Mouse (Mus musculus) embryonic fibroblast, embryonic 13.5 days (primary cell): ENCODE data around the gene Abcc8. TPM values are rescaled to one million over a fixed set of nuclear protein-coding genes. Genes with fewer than 3 reads are reported as not detected.

Experiments
- H3K27ac ChIP-seq: 2 replicates; pipeline ENCODE4 v1.5.1; 2012; ENCODE audit warnings: low read length, control low read depth, inconsistent platforms; ENCODE audit not compliant: insufficient read depth
- H3K4me1 ChIP-seq: 2 replicates; pipeline ENCODE4 v1.6.1; 2011; ENCODE audit warnings: low read length; ENCODE audit not compliant: control insufficient read depth, insufficient read depth
- H3K4me3 ChIP-seq: 2 replicates; pipeline ENCODE4 v1.5.1; 2011; ENCODE audit warnings: mild to moderate bottlenecking, control low read depth, low read length; ENCODE audit not compliant: insufficient read depth
- CTCF ChIP-seq: IDR thresholded peaks from 2 replicates; pipeline ENCODE4 v1.5.1; 2011; ENCODE audit warnings: mild to moderate bottlenecking, control low read depth, low read length, moderate library complexity, borderline replicate concordance; ENCODE audit not compliant: insufficient read depth
- POLR2A ChIP-seq: IDR thresholded peaks from 2 replicates; pipeline ENCODE4 v1.6.1; 2011; ENCODE audit warnings: low read depth, mild to moderate bottlenecking, control low read depth, low read length, moderate library complexity
- polyA plus RNA-seq: library from polyadenylated mRNA; stranded (reverse); fragments of >200 nt; gene quantifications from 2 replicates; pipeline ENCODE4 v1.2.4, GENCODE M21; 2011; ENCODE audit warnings: low read depth; ENCODE audit not compliant: missing spikeins, insufficient read length

Gene Abcc8
- polyA plus RNA-seq, 1 experiment: not detected

DNA sequence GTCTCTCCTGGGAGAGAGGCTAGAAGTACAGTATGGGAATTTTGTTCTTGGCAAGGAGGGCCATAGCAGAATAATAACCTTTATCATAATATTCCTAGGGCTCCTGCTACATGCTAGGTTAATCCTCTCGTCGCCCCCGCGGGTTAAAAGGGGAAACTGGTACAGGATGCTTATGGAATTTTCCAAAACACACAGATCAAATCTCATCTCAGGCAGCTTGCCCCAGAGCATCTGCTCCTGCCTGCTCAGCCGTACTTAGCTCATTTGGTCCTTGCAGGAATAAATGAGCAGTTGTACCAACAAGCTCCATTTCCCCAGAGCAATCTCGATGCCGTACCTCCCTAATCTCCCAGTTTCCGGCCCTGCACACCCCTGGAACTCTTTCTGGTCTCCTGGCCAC lies 48.0 kb downstream of the Abcc8 start:
- TF ChIP-seq CTCF: no peak
- TF ChIP-seq POLR2A: no peak
- H3K27ac ChIP-seq: no peak overlapping the region
- peaks cover 13% of the 10 kb centered on the region for H3K4me1 ChIP-seq
- H3K4me3 ChIP-seq: no peak overlapping the region

DNA sequence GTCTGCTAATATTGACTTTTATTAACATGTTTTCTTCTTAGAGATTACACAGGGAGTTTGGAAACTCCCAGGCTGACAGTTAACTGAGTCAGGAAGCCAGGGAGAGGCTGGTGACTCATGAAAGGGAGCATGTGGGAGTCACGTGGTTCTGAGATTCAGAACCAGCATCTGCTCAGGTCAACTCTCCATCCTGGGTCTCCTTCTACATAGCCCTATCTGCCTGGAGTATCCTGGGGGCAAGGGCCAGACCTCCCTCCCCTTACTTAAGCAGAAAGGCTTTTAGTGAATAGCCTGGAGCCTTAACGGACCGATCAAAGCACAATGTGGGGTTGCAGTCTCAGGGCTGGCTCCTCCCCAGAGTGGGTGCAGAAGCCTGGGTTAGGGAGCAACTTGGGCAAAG lies 48.6 kb downstream of the Abcc8 start:
- no peak for TF ChIP-seq CTCF
- no peak overlapping the region for H3K27ac ChIP-seq
- H3K4me1 ChIP-seq: peaks cover 13% of the 10 kb centered on the region
- no peak overlapping the region for H3K4me3 ChIP-seq

DNA sequence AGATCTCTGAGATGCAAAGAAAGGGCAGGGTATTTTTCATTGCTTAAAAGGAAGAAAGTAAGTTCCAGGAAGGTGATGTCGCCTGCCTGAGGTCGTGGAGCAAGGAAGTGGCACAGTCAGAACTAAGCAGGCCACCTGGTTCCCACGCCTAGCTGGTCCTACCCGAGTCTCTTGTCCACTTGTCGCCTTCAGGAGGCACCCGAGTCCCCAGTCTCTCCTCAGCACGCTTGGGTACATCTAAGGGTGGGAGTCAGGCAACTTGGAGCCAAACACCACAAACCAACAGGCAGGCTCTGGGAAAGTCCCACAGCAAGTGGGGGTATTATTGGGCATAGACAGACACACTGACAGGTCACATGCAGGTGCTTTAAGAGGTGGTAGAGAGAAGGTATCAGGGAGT lies 49.1 kb downstream of the Abcc8 start:
- Histone ChIP-seq H3K4me1 (peaks cover 13% of the 10 kb centered on the region), H3K4me3 (no peak overlapping the region), H3K27ac (no peak overlapping the region)
- TF ChIP-seq POLR2A: no peak
- TF ChIP-seq CTCF: no peak

DNA sequence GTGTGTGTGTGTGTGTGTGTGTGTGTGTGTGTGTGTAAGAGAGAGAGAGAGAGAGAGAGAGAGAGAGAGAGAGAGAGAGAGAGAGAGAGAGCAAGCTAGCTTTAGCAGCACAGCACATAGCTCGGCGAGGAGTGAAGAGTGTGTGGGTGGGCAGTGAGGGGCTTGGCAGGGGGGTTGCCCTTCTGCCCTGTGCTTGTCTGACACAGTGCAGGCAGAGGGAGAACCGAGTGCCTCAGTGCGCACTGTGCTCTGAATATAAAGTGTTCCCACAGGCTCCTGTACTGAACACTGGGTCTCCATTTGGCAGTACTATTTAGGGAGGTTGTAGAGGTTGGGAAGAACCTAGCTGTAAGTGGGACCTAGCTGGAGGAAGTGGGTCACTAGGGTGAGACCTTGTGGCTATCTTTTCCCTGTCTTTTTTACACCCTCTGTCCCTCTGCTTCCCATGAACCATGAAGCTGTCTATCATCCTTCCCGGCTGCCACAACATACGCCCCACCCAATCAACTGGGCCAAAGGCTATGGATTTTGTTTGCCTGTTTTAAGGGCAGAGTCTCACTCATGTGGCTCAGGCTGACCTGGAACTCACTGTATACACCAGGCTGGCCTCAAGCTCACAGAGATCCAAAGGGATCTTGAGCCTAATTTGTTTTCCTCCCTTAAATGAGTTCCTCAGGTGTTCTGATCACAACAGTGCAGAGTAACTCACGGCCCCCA lies 50.2 kb downstream of the Abcc8 start:
- no peak overlapping the region for H3K4me3 ChIP-seq
- peaks cover 13% of the 10 kb centered on the region for H3K4me1 ChIP-seq
- no peak for TF ChIP-seq CTCF
- TF ChIP-seq POLR2A: no peak
- no peak overlapping the region for H3K27ac ChIP-seq

DNA sequence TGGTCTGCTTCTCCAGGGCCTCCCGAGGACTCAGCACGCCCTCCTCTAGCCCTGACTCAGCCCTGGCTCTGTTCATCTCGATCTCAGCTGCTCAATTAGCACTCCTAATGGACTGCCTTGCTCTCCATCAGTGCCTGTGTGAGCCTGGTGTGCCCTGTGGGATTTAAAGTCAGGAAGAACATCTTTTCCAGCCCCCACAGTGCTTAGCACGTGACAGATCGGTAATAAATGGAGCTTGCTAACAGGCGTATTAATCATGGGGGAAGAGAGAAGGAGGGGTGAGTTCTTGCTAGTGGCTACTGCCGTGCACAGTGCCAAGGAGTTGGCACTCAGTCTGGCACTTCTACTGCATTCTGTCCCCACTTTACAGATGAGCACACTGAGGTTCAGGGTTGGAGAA lies 51.6 kb downstream of the Abcc8 start:
- TF ChIP-seq CTCF: no peak
- TF ChIP-seq POLR2A: no peak
- Histone ChIP-seq H3K27ac (no peak overlapping the region), H3K4me1 (peaks cover 13% of the 10 kb centered on the region), H3K4me3 (no peak overlapping the region)

DNA sequence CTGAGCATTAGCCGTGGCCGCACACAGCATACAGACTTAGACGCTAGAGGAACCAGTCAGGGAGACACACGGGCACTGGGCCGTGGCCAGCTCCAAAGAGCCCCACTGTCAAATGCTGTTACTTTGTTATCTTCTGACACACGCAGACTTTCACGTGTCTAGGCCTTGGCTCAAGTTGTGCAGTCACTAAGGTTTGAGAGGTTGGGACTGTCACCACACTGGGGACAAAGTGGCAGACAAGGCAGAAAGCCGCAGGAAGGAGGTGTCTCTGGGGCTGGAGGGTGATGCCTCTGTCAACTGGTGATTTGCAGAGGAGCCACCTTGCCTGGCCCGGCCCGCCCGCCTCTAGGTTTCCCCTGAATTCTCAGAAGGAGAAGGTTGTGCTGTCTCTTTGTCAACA lies 54.5 kb downstream of the Abcc8 start:
- Histone ChIP-seq H3K4me1 (peaks cover 4% of the 10 kb centered on the region; the same call in 1 of the 2 replicates), H3K4me3 (no peak overlapping the region), H3K27ac (no peak overlapping the region)
- TF ChIP-seq CTCF: no peak
- no peak for TF ChIP-seq POLR2A

DNA sequence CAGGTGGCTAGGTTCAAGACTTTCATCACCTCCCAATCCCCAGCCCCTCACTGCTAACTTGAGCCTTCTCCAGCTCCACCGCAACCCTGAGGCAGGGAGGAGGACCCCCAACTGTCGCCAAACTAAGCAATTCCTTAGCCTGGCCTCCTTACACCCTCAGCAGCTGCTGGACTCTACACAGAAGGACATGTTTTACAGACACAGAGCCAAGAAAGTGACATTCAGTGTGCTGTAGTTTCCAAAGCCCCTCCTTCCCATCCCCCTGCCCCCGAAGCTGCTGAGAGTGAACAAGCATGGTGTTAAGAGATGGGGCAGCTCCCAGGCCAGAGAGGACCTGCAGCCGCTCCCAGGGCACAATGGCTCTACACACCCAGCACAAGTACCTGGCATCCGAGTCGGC lies 55.4 kb downstream of the Abcc8 start:
- H3K4me3 ChIP-seq: no peak overlapping the region

DNA sequence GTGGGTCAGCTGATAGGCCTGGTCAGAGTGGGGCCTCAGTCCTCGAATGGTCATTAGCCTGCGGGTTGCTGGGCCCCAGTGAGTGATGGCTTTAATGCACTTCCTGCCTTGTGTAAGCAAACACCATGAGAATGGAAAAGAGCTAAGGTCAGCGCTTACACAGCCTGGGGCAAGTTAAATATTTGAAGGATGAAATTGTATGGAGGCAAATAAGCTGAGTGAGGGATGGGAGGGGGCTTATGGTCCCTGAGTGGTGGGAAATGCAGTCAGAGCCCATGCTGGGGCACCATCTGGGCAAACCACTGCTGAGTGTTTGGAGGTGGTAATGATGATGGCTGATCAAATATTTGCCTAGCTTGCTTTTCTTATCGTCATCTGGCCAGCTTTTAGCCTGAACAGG lies 56.9 kb downstream of the Abcc8 start:
- TF ChIP-seq POLR2A: no peak
- no peak for TF ChIP-seq CTCF
- Histone ChIP-seq H3K27ac (no peak overlapping the region), H3K4me1 (peaks cover under 1% of the 10 kb centered on the region; the same call in 1 of the 2 replicates), H3K4me3 (no peak overlapping the region)

More for the DNA sequence above, 55.4 kb downstream of the Abcc8 start:
- TF ChIP-seq CTCF: no peak
- no peak overlapping the region for H3K27ac ChIP-seq
- H3K4me1 ChIP-seq: peaks cover 4% of the 10 kb centered on the region; the same call in 1 of the 2 replicates

DNA sequence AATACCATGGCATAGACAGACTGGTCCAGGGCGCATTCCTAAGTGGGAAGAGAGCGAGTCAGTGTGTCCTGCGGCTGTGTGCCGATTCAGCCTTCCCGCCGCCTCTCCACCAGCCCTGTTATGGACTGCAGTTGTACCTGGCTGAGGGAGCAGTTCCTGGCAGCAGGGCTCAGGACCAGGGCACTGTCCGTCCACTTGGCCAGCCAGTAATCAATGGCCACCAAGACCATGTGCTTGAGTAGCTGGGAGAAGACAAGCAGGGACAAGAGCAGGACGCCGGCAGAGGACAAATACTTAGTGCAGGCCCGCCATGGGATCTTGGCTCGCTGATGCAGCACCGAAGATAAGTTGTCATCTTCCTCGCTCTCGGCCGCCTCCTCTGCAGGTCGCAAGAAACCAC lies 62.8 kb downstream of the Abcc8 start:
- TF ChIP-seq CTCF (no peak), POLR2A (no peak)
- no peaks in the 10 kb centered on the region for H3K4me1 ChIP-seq
- no peak overlapping the region for H3K4me3 ChIP-seq
- no peak overlapping the region for H3K27ac ChIP-seq

DNA sequence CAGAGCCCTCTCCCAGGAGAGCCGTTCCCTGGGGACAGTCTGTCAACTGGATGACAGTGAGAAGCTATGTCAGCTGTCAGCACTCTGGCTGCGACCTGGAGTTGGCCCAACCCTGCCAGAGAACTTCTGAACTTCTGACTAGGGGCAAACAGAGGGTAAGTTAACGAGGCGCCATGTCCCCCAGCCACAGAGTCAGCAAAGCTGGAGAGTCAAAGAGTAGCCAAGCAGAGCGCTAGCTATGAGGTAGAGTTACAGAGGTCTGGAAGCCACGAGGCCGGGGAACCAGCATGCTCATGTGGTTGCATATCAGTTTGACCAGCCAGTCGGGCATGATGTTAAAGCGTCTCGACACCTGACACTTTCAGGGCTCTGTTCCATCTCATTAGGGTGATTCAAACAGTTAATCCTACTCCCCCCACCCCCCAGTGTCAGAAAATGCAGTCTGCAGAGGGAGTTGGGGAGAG lies 63.7 kb downstream of the Abcc8 start:
- H3K27ac ChIP-seq: no peak overlapping the region
- H3K4me1 ChIP-seq: no peaks in the 10 kb centered on the region
- TF ChIP-seq POLR2A (no peak), CTCF (no peak)
- H3K4me3 ChIP-seq: no peak overlapping the region
